Mouse (Mus musculus) layer of hippocampus, adult 9-10 months (tissue): ENCODE measurements at regions not wholly inside any gene's neighbourhood (a gene's known extent, or its start where the extent isn't known, plus 50 kb on each side); places are given as distances from the start of the nearest gene placed in this dataset.

Experiments
- DNase-seq: peaks from one replicate; pipeline ENCODE4 v3.0.0; 2022; ENCODE audit warnings: low spot score

- DNase-seq = no peak
Observed at GRCm38 (mm10) chr6:51060848-51061535, 371.5 kb upstream of the Nfe2l3 start.

GRCm38 (mm10) chr6:51065156-51065555 lies 367.3 kb upstream of the Nfe2l3 start:
- no peak for DNase-seq

GRCm38 (mm10) chr6:51067332-51067731 lies 365.1 kb upstream of the Nfe2l3 start:
- no peak for DNase-seq

GRCm38 (mm10) chr6:51069945-51070344 lies 362.5 kb upstream of the Nfe2l3 start:
- DNase-seq = no peak

- no peak for DNase-seq
Observed at GRCm38 (mm10) chr6:51071243-51071642, 361.2 kb upstream of the Nfe2l3 start.

GRCm38 (mm10) chr6:51075026-51075425 lies 357.4 kb upstream of the Nfe2l3 start:
- no peak for DNase-seq

GRCm38 (mm10) chr6:51076861-51077768 lies 355.4 kb upstream of the Nfe2l3 start:
- DNase-seq = no peak

GRCm38 (mm10) chr6:51077769-51078096 lies 354.7 kb upstream of the Nfe2l3 start:
- DNase-seq = no peak

GRCm38 (mm10) chr6:51078353-51078966 lies 354.0 kb upstream of the Nfe2l3 start:
- no peak for DNase-seq

- DNase-seq = no peak
Observed at GRCm38 (mm10) chr6:51078967-51079355, 353.5 kb upstream of the Nfe2l3 start.

- no peak for DNase-seq
Observed at GRCm38 (mm10) chr6:51081056-51081455, 351.4 kb upstream of the Nfe2l3 start.

GRCm38 (mm10) chr6:51084656-51085055 lies 347.8 kb upstream of the Nfe2l3 start:
- no peak for DNase-seq

- DNase-seq = no peak
Observed at GRCm38 (mm10) chr6:51085547-51085946, 346.9 kb upstream of the Nfe2l3 start.

GRCm38 (mm10) chr6:51086347-51086746 lies 346.1 kb upstream of the Nfe2l3 start:
- no peak for DNase-seq

- DNase-seq = no peak
Observed at GRCm38 (mm10) chr6:51087806-51088205, 344.7 kb upstream of the Nfe2l3 start.

- no peak for DNase-seq
Observed at GRCm38 (mm10) chr6:51088641-51089372, 343.7 kb upstream of the Nfe2l3 start.

GRCm38 (mm10) chr6:51093196-51093595 lies 339.3 kb upstream of the Nfe2l3 start:
- no peak for DNase-seq

GRCm38 (mm10) chr6:51094304-51094703 lies 338.2 kb upstream of the Nfe2l3 start:
- DNase-seq = no peak

GRCm38 (mm10) chr6:51097488-51097887 lies 335.0 kb upstream of the Nfe2l3 start:
- DNase-seq = no peak

GRCm38 (mm10) chr6:51100341-51100740 lies 332.1 kb upstream of the Nfe2l3 start:
- no peak for DNase-seq

GRCm38 (mm10) chr6:51103236-51103635 lies 329.2 kb upstream of the Nfe2l3 start:
- DNase-seq = no peak

- DNase-seq = no peak
Observed at GRCm38 (mm10) chr6:51104336-51104735, 328.1 kb upstream of the Nfe2l3 start.
